Mouse (Mus musculus): Measurements from ENCODE around the gene Cybrd1. TPM values are rescaled to one million over a fixed set of nuclear protein-coding genes. Genes with fewer than 3 reads are reported as not detected.

Gene Cybrd1
- polyA plus RNA-seq, 1 experiment from 2014 or later = 1.6 TPM

GRCm38 (mm10) chr2:71104696-71105095, 13.0 kb upstream of the Cybrd1 start:
- Histone ChIP-seq H3K4me3 (no peak overlapping the region), H3K27ac (no peak overlapping the region), H3K27me3 (no peaks in the 10 kb centered on the region), H3K9ac (no peak overlapping the region), H3K36me3 (peaks cover 9% of the 10 kb centered on the region), H3K4me1 (no peaks in the 10 kb centered on the region), H3K9me3 (replicated peaks) (no peaks in the 10 kb centered on the region), H3K4me2 (replicated peaks) (no peak overlapping the region)
- ATAC-seq (ENCODE audit: low FRiP score) = no peak
- WGBS = 68% methylated on average over 3 of the region's 3 CpGs

GRCm38 (mm10) chr2:71105469-71106215, 12.1 kb upstream of the Cybrd1 start:
- 83% methylated on average over 14 of the region's 14 CpGs for WGBS
- H3K27ac ChIP-seq = no peak overlapping the region
- H3K27me3 ChIP-seq = no peaks in the 10 kb centered on the region
- H3K9ac ChIP-seq = no peak overlapping the region
- no peaks in the 10 kb centered on the region for H3K4me1 ChIP-seq
- H3K36me3 ChIP-seq = peaks cover 4% of the 10 kb centered on the region
- ATAC-seq (ENCODE audit: low FRiP score) = no peak
- no peak overlapping the region for H3K4me3 ChIP-seq
- no peaks in the 10 kb centered on the region for H3K9me3 ChIP-seq (replicated peaks)
- H3K4me2 ChIP-seq (replicated peaks) = no peak overlapping the region

- Histone ChIP-seq H3K4me3 (no peak overlapping the region), H3K36me3 (no peaks in the 10 kb centered on the region), H3K4me2 (replicated peaks) (no peak overlapping the region), H3K27ac (no peak overlapping the region), H3K9me3 (replicated peaks) (no peaks in the 10 kb centered on the region), H3K9ac (no peak overlapping the region), H3K4me1 (no peaks in the 10 kb centered on the region), H3K27me3 (no peaks in the 10 kb centered on the region)
- WGBS = 90% methylated on average over 2 of the region's 2 CpGs
- no peak for ATAC-seq (ENCODE audit: low FRiP score)
Observed at GRCm38 (mm10) chr2:71107225-71107624, 10.5 kb upstream of the Cybrd1 start.

DNA sequence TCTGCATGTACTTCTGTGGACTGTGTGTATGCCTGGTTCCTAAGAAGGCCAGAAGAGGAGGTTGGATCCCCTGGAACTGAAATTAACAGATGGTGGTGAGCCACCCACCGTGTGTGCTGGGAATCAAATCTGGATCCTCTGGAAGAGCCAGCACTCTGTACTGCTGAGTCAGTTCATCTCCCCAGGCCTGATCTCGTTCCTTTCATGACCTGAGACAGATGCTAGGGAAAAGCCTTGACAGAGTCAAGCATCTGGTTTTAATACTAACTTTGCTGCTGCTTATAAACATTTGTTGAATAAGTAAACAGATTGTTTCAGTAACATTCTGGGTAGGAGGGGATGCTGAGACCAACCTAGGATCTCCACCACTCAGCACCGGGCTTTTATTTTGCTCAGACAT, 9.2 kb upstream of the Cybrd1 start:
- no peaks in the 10 kb centered on the region for H3K9me3 ChIP-seq (replicated peaks)
- no peak overlapping the region for H3K9ac ChIP-seq
- 74% methylated on average over 3 of the region's 3 CpGs for WGBS
- H3K4me2 ChIP-seq (replicated peaks) = no peak overlapping the region
- no peaks in the 10 kb centered on the region for H3K36me3 ChIP-seq
- no peak overlapping the region for H3K27ac ChIP-seq
- no peaks in the 10 kb centered on the region for H3K27me3 ChIP-seq
- no peak overlapping the region for H3K4me3 ChIP-seq
- no peak for ATAC-seq (ENCODE audit: low FRiP score)
- H3K4me1 ChIP-seq = no peaks in the 10 kb centered on the region

DNA sequence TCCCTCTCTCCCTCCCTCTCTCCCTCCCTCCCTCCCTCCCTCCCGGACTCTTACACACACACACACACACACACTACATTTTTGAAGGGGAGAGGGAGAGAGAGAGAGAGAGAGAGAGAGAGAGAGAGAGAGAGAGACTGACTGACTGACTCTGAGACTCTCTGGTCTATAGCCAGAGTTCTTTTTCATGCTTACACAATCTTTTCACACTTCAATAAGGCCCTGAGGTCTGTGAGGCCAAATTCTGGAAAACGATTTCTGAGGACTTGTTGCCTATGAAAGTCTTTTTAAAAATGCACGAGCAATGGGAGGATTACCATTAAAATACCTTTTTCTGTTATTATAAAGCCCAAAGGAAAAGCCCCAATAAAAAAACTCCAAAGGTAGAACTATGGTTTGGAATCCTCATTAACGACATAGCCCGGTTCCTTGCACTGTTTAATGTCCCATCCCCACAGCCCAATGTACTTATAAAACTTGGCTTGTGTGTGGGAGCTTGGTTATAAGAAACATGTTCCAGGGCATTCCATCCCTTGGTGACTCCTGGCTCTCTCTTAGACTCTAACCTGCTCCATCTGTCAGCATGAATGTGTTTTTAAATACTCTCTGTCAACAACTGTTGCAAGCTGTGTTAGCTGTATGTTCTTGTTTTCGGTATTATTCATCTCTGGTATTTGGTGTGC, 4.1 kb upstream of the Cybrd1 start:
- 85% methylated on average over 5 of the region's 6 CpGs for WGBS
- no peak for ATAC-seq (ENCODE audit: low FRiP score)
- Histone ChIP-seq H3K4me3 (no peak overlapping the region), H3K4me2 (replicated peaks) (no peak overlapping the region), H3K27ac (no peak overlapping the region), H3K9me3 (replicated peaks) (no peaks in the 10 kb centered on the region), H3K9ac (no peak overlapping the region), H3K4me1 (peaks cover 12% of the 10 kb centered on the region), H3K27me3 (peaks cover 20% of the 10 kb centered on the region), H3K36me3 (no peaks in the 10 kb centered on the region)

DNA sequence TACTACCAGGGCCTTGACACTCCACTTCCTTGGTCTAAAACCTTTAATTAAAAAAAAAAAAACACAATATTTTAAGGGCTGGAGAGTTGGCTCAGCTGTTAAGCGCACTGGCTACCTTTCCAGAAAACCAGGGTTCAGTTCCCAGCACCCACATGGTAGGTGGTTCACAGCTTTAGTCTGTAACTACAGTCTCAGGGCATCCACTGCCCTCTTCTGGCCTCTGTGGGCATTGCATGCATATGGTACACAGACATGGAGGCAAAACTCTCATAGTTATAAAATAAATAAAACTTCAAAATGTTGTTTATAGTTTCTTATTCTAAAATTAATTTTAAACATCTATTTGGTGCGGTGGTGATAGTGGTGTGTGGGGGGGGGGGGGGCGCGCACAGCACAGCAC, 1.6 kb upstream of the Cybrd1 start:
- no peaks in the 10 kb centered on the region for H3K9me3 ChIP-seq (replicated peaks)
- H3K4me2 ChIP-seq (replicated peaks) = no peak overlapping the region
- H3K27me3 ChIP-seq = peaks cover 29% of the 10 kb centered on the region
- no peak overlapping the region for H3K9ac ChIP-seq
- no peaks in the 10 kb centered on the region for H3K36me3 ChIP-seq
- H3K4me3 ChIP-seq = no peak overlapping the region
- no peak for ATAC-seq (ENCODE audit: low FRiP score)
- WGBS = 97% methylated on average over 4 of the region's 4 CpGs
- no peak overlapping the region for H3K27ac ChIP-seq
- peaks cover 14% of the 10 kb centered on the region for H3K4me1 ChIP-seq

GRCm38 (mm10) chr2:71120844-71121243, 3.1 kb downstream of the Cybrd1 start:
- Histone ChIP-seq H3K9ac (no peak overlapping the region), H3K4me2 (replicated peaks) (no peak overlapping the region), H3K4me3 (no peak overlapping the region), H3K4me1 (peaks cover 23% of the 10 kb centered on the region), H3K27me3 (peaks cover 29% of the 10 kb centered on the region), H3K9me3 (replicated peaks) (no peaks in the 10 kb centered on the region), H3K36me3 (no peaks in the 10 kb centered on the region), H3K27ac (no peak overlapping the region)
- ATAC-seq (ENCODE audit: low FRiP score) = no peak
- 82% methylated on average over 10 of the region's 10 CpGs for WGBS

DNA sequence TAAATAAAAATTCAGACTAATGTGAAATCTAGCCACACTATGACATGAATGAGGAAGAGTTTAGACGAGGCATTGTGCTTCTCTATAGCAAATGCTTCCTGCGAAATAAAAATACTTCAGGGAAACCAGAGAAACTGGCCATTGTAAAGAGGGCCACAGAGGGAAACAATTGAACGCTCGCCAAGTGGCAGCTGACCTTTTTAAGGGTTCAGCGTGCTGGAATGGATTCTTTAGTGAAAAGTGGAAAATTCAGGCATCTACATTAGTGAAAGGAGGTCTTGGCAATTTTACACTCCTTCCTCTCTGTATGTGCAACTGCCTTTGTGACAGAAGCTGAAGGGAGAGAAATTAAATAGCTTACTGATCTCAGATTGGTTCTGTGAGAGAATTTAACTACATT, 3.7 kb downstream of the Cybrd1 start:
- 13% methylated on average over 5 of the region's 5 CpGs for WGBS
- no peaks in the 10 kb centered on the region for H3K9me3 ChIP-seq (replicated peaks)

DNA sequence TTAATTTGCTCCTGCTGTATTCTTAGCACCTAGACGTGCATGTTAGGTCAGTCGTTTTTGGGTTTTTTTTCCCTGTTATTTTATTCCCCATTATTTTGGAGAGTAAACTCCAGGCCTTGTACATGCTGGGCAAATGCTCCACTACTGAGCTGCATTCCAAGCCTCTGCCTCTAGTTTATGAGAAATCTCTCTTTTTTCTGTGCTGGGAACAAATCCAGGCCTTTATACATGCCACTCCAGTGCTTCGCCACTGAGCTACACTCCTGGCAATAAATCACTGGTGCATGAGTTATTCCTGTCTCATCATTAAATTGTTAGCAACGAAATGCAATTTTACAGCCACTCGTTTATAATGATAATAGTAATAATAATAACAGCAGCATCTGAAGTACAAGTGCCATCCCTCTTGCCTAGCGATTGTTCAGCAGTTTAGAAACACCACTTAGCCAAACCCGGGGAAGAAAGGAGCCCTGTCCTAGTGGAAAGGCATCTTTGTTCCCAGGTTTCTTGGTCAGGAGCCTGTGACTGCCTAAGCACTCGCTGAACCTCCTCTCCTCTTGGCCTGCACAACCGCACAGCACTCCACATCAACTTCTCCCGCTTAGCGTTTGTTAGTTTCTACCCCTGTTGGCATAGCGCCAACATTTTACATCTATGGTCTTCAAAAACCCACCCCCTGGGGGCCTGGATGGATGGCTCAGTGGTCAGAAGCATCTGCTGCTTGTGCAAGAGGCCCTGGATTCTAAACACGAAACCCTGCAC, 4.7 kb downstream of the Cybrd1 start:
- WGBS = 82% methylated on average over 13 of the region's 13 CpGs
- Histone ChIP-seq H3K9me3 (replicated peaks) (no peaks in the 10 kb centered on the region), H3K4me3 (no peak overlapping the region), H3K9ac (no peak overlapping the region), H3K36me3 (no peaks in the 10 kb centered on the region), H3K27ac (no peak overlapping the region), H3K4me1 (peaks cover 23% of the 10 kb centered on the region), H3K4me2 (replicated peaks) (no peak overlapping the region), H3K27me3 (peaks cover 20% of the 10 kb centered on the region)
- no peak for ATAC-seq (ENCODE audit: low FRiP score)

More for the DNA sequence above, 3.7 kb downstream of the Cybrd1 start:
- H3K4me1 ChIP-seq = peaks cover 23% of the 10 kb centered on the region
- peaks cover 29% of the 10 kb centered on the region for H3K27me3 ChIP-seq
- ATAC-seq (ENCODE audit: low FRiP score) = no peak
- H3K36me3 ChIP-seq = no peaks in the 10 kb centered on the region
- H3K4me3 ChIP-seq = no peak overlapping the region
- H3K9ac ChIP-seq = no peak overlapping the region
- no peak overlapping the region for H3K27ac ChIP-seq
- H3K4me2 ChIP-seq (replicated peaks) = no peak overlapping the region

DNA sequence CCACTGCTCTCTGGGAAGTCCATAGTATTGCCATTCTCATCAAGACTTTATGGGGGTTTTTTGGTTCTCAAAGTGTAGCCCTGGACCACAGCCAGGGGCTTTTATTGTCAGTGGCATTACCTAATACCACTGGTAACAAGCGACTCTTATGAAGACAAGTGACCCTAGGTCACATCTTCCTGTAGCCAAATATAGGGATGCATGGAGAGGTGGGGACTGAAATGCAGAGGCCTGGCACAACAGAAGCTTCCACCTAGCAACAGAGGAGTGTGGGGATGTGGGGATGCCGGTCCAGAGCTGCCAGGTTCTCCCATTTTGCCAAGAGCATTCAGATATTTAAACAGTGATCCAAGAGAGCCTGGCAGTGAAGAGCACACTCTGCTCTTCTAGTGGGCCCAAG, 5.9 kb downstream of the Cybrd1 start:
- no peak overlapping the region for H3K4me2 ChIP-seq (replicated peaks)
- ATAC-seq (ENCODE audit: low FRiP score) = no peak
- no peaks in the 10 kb centered on the region for H3K9me3 ChIP-seq (replicated peaks)
- 58% methylated on average over 2 of the region's 2 CpGs for WGBS
- no peaks in the 10 kb centered on the region for H3K36me3 ChIP-seq
- H3K27ac ChIP-seq = no peak overlapping the region
- H3K9ac ChIP-seq = no peak overlapping the region
- peaks cover 9% of the 10 kb centered on the region for H3K27me3 ChIP-seq
- H3K4me1 ChIP-seq = peaks cover 11% of the 10 kb centered on the region; the same call in 1 of the 2 replicates
- H3K4me3 ChIP-seq = no peak overlapping the region

DNA sequence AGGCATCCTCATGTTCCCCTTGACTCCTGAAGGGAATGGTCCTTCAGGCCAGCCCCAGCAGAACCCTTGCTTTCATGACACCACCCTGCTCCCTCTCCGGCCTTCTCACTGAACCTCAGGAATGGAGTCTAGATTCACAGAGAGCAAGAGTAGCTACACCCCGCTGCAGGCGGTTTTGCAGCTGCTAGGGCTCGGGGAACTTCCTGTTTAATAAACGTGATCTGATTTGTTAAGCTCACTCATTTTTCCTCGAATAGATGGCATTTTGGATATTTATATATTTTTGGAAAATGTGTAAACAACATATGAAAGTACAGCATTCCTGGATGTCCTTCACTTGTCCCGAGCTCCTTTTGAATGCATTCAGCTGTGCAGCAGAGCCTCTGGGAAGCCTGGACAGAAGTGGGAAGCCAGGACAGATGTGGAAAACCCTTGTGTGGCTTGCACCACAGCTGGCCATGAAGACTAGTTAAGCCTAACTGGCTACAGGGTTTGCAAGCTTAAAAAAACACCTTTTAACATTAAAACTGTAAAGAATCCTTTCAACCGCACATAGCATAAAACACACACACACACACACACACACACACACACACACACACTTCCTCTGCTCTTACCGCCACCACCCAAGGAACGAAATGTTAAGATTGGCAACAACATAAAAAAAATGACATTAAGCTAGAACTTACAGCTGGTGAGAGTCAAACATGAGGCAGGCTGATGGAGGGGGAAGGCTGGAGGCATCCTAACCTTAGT, 10.2 kb downstream of the Cybrd1 start:
- H3K27ac ChIP-seq = no peak overlapping the region
- no peaks in the 10 kb centered on the region for H3K9me3 ChIP-seq (replicated peaks)
- no peak overlapping the region for H3K4me2 ChIP-seq (replicated peaks)
- no peak overlapping the region for H3K9ac ChIP-seq
- no peaks in the 10 kb centered on the region for H3K27me3 ChIP-seq
- no peak for ATAC-seq (ENCODE audit: low FRiP score)
- H3K36me3 ChIP-seq = no peaks in the 10 kb centered on the region
- no peaks in the 10 kb centered on the region for H3K4me1 ChIP-seq
- WGBS = 82% methylated on average over 10 of the region's 10 CpGs
- no peak overlapping the region for H3K4me3 ChIP-seq

GRCm38 (mm10) chr2:71130366-71130765, 12.6 kb downstream of the Cybrd1 start:
- Histone ChIP-seq H3K4me1 (no peaks in the 10 kb centered on the region), H3K36me3 (no peaks in the 10 kb centered on the region), H3K27ac (no peak overlapping the region), H3K27me3 (no peaks in the 10 kb centered on the region), H3K4me3 (no peak overlapping the region), H3K9ac (no peak overlapping the region), H3K4me2 (replicated peaks) (no peak overlapping the region), H3K9me3 (replicated peaks) (no peaks in the 10 kb centered on the region)
- 91% methylated on average over 2 of the region's 2 CpGs for WGBS
- no peak for ATAC-seq (ENCODE audit: low FRiP score)

Data from hindbrain, embryonic 12.5 days (tissue).